Mouse (Mus musculus): ENCODE data around the gene Hdac7. TPM values are rescaled to one million over a fixed set of nuclear protein-coding genes. Genes with fewer than 3 reads are reported as not detected.

Hdac7 gene
- polyA plus RNA-seq, 1 experiment from 2014 or later, result 5.3 TPM

DNA sequence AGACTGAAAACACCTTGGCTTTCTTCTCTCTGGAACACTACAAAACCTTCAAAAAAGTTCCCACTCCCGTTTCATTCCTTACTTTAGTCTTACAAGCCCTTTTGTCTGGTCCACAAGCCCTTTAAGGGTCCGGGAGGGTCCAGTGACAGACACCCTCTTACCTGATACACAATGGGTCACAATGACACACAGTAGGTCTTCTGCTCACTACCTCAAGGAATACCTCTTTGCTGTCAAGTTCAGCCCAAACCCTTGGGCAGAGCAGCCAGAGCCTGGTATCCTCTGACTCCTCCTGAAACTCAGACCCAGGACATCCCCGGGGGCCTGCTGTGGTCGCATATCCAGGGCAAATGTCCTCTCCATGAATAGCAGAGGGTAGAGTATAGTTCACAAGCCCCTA is 95.3 kb downstream of the Hdac7 start:
- no peak overlapping the region for H3K4me2 ChIP-seq (ENCODE audit: low read depth, low read length)
- H3K9me3 ChIP-seq (ENCODE audit: low read length), result no peaks in the 10 kb centered on the region
- H3K36me3 ChIP-seq (replicated peaks; ENCODE audit: insufficient read depth, low read length), result no peaks in the 10 kb centered on the region
- H3K4me1 ChIP-seq (ENCODE audit: insufficient read depth), result peaks cover 27% of the 10 kb centered on the region
- TF ChIP-seq EP300 (IDR thresholded peaks at IDR 0.05; ENCODE audit: low read depth) (no peak), CTCF (IDR thresholded peaks at IDR 0.05; ENCODE audit: low read depth) (no peak)
- WGBS (ENCODE audit: insufficient replicate concordance), result 82% methylated on average over 4 of the region's 4 CpGs
- DNase-seq (no peak), ATAC-seq (no peak)
- H3K27me3 ChIP-seq (ENCODE audit: insufficient read depth, low read length), result no peaks in the 10 kb centered on the region
- no peak overlapping the region for H3K27ac ChIP-seq (ENCODE audit: low read depth)
- no peak overlapping the region for H3K4me3 ChIP-seq (ENCODE audit: low read depth, low read length)
- H3K9ac ChIP-seq (replicated peaks), result no peak overlapping the region

DNA sequence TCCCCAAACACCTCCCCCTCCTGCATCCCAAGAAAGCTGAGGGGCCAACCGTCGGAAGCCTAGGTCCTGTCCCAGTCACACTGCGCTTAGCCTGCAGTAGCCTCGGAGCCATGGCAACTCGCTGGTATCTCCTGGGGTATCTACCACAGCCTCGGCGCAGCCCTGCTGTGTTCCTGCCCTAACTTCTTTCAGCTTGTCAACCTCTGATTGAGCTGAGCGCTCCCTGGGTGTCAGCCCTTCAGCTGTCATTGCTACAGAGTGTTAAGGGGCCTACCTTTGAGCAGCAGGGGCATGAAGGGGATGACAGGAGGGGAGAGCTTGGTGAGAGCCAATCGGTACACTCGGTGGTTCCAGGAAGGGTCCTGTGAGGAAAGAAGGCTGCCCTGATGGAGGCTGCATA is 96.0 kb downstream of the Hdac7 start:
- H3K9me3 ChIP-seq (ENCODE audit: low read length), result no peaks in the 10 kb centered on the region
- no peaks in the 10 kb centered on the region for H3K27me3 ChIP-seq (ENCODE audit: insufficient read depth, low read length)
- no peak overlapping the region for H3K27ac ChIP-seq (ENCODE audit: low read depth)
- ATAC-seq (peak; percentile 36), DNase-seq (no peak)
- no peak overlapping the region for H3K4me3 ChIP-seq (ENCODE audit: low read depth, low read length)
- WGBS (ENCODE audit: insufficient replicate concordance), result 44% methylated on average over 10 of the region's 10 CpGs
- H3K9ac ChIP-seq (replicated peaks), result no peak overlapping the region
- no peaks in the 10 kb centered on the region for H3K36me3 ChIP-seq (replicated peaks; ENCODE audit: insufficient read depth, low read length)
- no peak overlapping the region for H3K4me2 ChIP-seq (ENCODE audit: low read depth, low read length)
- peaks cover 27% of the 10 kb centered on the region for H3K4me1 ChIP-seq (ENCODE audit: insufficient read depth)
- TF ChIP-seq EP300 (IDR thresholded peaks at IDR 0.05; ENCODE audit: low read depth) (no peak), CTCF (IDR thresholded peaks at IDR 0.05; ENCODE audit: low read depth) (no peak)

DNA sequence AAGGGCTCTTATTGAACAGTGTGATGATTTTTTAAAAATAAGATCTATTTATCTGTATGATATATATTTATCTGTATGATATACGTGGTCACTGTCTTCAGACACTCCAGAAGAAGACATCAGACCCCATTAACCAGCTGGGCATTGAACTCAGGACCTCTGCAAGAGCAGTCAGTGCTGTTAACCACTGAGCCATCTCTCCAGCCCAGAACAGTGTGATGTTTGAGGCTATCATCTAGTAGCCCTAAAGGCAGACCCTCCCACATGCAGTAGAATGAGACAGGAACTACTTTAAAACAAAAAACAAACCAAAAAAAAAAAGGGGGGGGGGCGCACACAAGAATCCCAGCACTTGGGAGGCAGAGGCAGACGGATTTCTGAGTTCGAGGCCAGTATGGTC is 96.8 kb downstream of the Hdac7 start:
- no peaks in the 10 kb centered on the region for H3K27me3 ChIP-seq (ENCODE audit: insufficient read depth, low read length)
- no peak for TF ChIP-seq CTCF (IDR thresholded peaks at IDR 0.05; ENCODE audit: low read depth)
- no peak for TF ChIP-seq EP300 (IDR thresholded peaks at IDR 0.05; ENCODE audit: low read depth)
- no peak overlapping the region for H3K4me2 ChIP-seq (ENCODE audit: low read depth, low read length)
- ATAC-seq, result no peak
- H3K36me3 ChIP-seq (replicated peaks; ENCODE audit: insufficient read depth, low read length), result no peaks in the 10 kb centered on the region
- H3K4me3 ChIP-seq (ENCODE audit: low read depth, low read length), result no peak overlapping the region
- no peak overlapping the region for H3K9ac ChIP-seq (replicated peaks)
- WGBS (ENCODE audit: insufficient replicate concordance), result 82% methylated on average over 4 of the region's 4 CpGs
- no peak for DNase-seq
- no peak overlapping the region for H3K27ac ChIP-seq (ENCODE audit: low read depth)
- H3K4me1 ChIP-seq (ENCODE audit: insufficient read depth), result peaks cover 27% of the 10 kb centered on the region
- H3K9me3 ChIP-seq (ENCODE audit: low read length), result no peaks in the 10 kb centered on the region

DNA sequence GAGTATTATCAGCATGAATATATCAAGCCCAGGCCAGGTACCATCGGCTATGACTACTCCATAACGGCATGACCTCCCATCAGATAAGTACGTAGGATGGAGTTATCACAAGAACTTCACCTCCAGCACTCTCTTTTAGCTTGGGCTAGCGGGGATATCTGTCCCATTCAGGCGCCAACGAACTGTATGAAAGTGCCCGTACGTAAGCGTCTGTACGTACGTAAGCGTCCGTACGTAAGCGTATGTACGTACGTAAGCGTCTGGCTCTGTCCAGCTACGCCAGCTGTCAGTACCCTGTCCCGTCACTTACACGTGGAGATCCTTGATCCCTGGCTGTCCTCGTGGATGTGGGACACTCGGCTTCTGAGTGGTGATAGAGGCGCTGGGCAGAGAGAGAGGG is 97.6 kb downstream of the Hdac7 start:
- peaks cover 32% of the 10 kb centered on the region for H3K4me1 ChIP-seq (ENCODE audit: insufficient read depth)
- no peak overlapping the region for H3K9ac ChIP-seq (replicated peaks)
- no peak for DNase-seq
- TF ChIP-seq CTCF (IDR thresholded peaks at IDR 0.05; ENCODE audit: low read depth), result no peak
- TF ChIP-seq EP300 (IDR thresholded peaks at IDR 0.05; ENCODE audit: low read depth), result peak; percentile 69
- peak; percentile 18; the same call in 1 of the 2 replicates for ATAC-seq
- H3K27me3 ChIP-seq (ENCODE audit: insufficient read depth, low read length), result no peaks in the 10 kb centered on the region
- 71% methylated on average over 24 of the region's 24 CpGs for WGBS (ENCODE audit: insufficient replicate concordance)
- H3K36me3 ChIP-seq (replicated peaks; ENCODE audit: insufficient read depth, low read length), result no peaks in the 10 kb centered on the region
- no peak overlapping the region for H3K27ac ChIP-seq (ENCODE audit: low read depth)
- no peak overlapping the region for H3K4me3 ChIP-seq (ENCODE audit: low read depth, low read length)
- H3K4me2 ChIP-seq (ENCODE audit: low read depth, low read length), result no peak overlapping the region
- no peaks in the 10 kb centered on the region for H3K9me3 ChIP-seq (ENCODE audit: low read length)

DNA sequence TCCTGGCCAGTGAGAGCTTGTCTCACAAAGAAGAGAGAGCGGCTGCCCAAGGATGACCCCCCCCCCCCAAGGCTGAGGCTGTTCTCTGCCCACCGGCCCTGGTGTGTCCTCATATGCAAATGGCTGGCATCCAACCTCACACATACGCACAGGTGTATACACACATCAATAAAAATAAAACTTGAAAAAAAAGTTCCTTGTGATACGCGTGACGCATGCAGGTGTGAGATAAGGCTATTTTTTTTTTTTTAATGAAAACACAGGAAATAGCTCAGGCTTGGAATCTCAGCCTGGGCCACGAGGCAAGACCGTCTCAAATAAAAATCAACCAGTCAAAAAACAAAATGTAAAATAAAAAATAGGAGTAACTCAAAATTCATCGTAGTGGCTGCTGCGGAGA is 98.0 kb downstream of the Hdac7 start:
- no peaks in the 10 kb centered on the region for H3K36me3 ChIP-seq (replicated peaks; ENCODE audit: insufficient read depth, low read length)
- no peak overlapping the region for H3K4me2 ChIP-seq (ENCODE audit: low read depth, low read length)
- no peaks in the 10 kb centered on the region for H3K9me3 ChIP-seq (ENCODE audit: low read length)
- no peak overlapping the region for H3K9ac ChIP-seq (replicated peaks)
- no peak overlapping the region for H3K4me3 ChIP-seq (ENCODE audit: low read depth, low read length)
- TF ChIP-seq CTCF (IDR thresholded peaks at IDR 0.05; ENCODE audit: low read depth), result no peak
- no peak for TF ChIP-seq EP300 (IDR thresholded peaks at IDR 0.05; ENCODE audit: low read depth)
- H3K27ac ChIP-seq (ENCODE audit: low read depth), result no peak overlapping the region
- no peak for ATAC-seq
- no peak for DNase-seq
- H3K4me1 ChIP-seq (ENCODE audit: insufficient read depth), result peaks cover 33% of the 10 kb centered on the region
- no peaks in the 10 kb centered on the region for H3K27me3 ChIP-seq (ENCODE audit: insufficient read depth, low read length)
- 75% methylated on average over 10 of the region's 10 CpGs for WGBS (ENCODE audit: insufficient replicate concordance)

DNA sequence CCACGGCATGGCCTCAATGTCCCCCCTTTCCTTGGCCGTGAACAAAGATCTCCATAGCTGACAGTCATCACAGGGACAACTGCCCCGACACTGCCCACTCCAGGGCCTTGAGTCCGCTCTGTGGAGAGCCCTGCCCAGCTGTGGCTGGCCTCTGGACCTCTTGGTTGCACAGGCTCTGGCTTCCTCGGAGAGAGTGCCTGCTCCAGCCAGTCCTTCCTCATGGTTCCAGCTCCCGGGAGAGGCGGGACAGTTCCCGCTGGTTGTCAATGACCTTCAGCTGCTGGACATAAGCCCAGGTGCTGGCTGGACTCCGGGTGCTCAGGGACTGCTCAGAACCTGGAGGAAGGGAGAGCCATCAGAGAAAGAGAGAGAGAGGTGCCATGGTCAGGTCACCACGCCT is 99.0 kb downstream of the Hdac7 start:
- Histone ChIP-seq H3K4me2 (ENCODE audit: low read depth, low read length) (no peak overlapping the region), H3K27ac (ENCODE audit: low read depth) (peak overlapping the region; percentile 69), H3K27me3 (ENCODE audit: insufficient read depth, low read length) (no peaks in the 10 kb centered on the region), H3K36me3 (replicated peaks; ENCODE audit: insufficient read depth, low read length) (no peaks in the 10 kb centered on the region), H3K9ac (replicated peaks) (no peak overlapping the region), H3K9me3 (ENCODE audit: low read length) (no peaks in the 10 kb centered on the region), H3K4me1 (ENCODE audit: insufficient read depth) (peaks cover 29% of the 10 kb centered on the region), H3K4me3 (ENCODE audit: low read depth, low read length) (no peak overlapping the region)
- DNase-seq (no peak), ATAC-seq (peak; percentile 14; the same call in 1 of the 2 replicates)
- TF ChIP-seq CTCF (IDR thresholded peaks at IDR 0.05; ENCODE audit: low read depth), result no peak
- no peak for TF ChIP-seq EP300 (IDR thresholded peaks at IDR 0.05; ENCODE audit: low read depth)
- WGBS (ENCODE audit: insufficient replicate concordance), result 61% methylated on average over 10 of the region's 10 CpGs

DNA sequence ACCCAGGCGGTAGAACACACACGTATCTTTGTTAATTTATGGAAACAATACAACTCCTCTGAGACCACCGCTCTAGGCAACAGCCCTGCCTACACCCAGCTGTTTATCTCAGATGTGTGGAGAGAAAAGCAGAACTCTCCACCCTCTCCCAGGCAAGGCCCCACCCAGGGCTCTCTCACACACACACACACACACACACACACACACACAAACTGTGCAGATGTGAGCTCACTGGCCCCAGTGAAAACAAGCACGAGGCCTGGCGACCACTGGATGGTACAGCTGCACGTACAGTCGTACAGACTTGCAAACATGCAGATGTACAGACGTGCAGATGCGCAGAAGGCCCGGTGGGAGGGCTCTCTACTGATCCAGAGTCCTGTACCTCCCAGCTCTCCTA is 99.4 kb downstream of the Hdac7 start:
- peak; percentile 83 for ATAC-seq

More for the DNA sequence above, 99.4 kb downstream of the Hdac7 start:
- TF ChIP-seq CTCF (IDR thresholded peaks at IDR 0.05; ENCODE audit: low read depth) (no peak), EP300 (IDR thresholded peaks at IDR 0.05; ENCODE audit: low read depth) (peak; percentile 45; the same call in 1 of the 2 replicates)
- Histone ChIP-seq H3K4me2 (ENCODE audit: low read depth, low read length) (no peak overlapping the region), H3K4me3 (ENCODE audit: low read depth, low read length) (no peak overlapping the region), H3K9me3 (ENCODE audit: low read length) (no peaks in the 10 kb centered on the region), H3K36me3 (replicated peaks; ENCODE audit: insufficient read depth, low read length) (no peaks in the 10 kb centered on the region), H3K4me1 (ENCODE audit: insufficient read depth) (peaks cover 26% of the 10 kb centered on the region), H3K27ac (ENCODE audit: low read depth) (peak overlapping the region; percentile 69; the same call in 1 of the 2 replicates), H3K27me3 (ENCODE audit: insufficient read depth, low read length) (no peaks in the 10 kb centered on the region), H3K9ac (replicated peaks) (no peak overlapping the region)
- peak; percentile 72 for DNase-seq
- 43% methylated on average over 10 of the region's 10 CpGs for WGBS (ENCODE audit: insufficient replicate concordance)

Data from liver, postnatal 0 days (tissue).